Mouse (Mus musculus): ENCODE results near the gene Cwf19l1.

Cwf19l1 gene

GRCm38 (mm10) chr19:44060226-44060625, 75.5 kb downstream of the Cwf19l1 start:
- DNase-seq (ENCODE audit: low spot score in 2 of 2) = no peak

All from frontal cortex, postnatal 36 days (tissue).